Mouse (Mus musculus): ENCODE data around the gene Gucy1b1. TPM values are rescaled to one million over a fixed set of nuclear protein-coding genes. Genes with fewer than 3 reads are reported as not detected.

Gene Gucy1b1
- polyA plus RNA-seq (2016; fragmentation: Nextera tagmentation; extraction: Ambion mirVana): 3.2 and 3.5 TPM in 2 replicates

- Histone ChIP-seq H3K9me3 (no peaks in the 10 kb centered on the region), H3K4me1 (peaks cover 15% of the 10 kb centered on the region), H3K27ac (replicated peaks) (peak within 1 kb of the TSS; percentile 67), H3K4me3 (peak within 1 kb of the TSS; percentile 64), H3K36me3 (replicated peaks) (no peaks in the 10 kb centered on the region), H3K27me3 (replicated peaks; ENCODE audit: low read depth, poor library complexity, severe bottlenecking) (peaks cover 30% of the 10 kb centered on the region)
- WGBS: 2% methylated on average over 25 of the region's 25 CpGs
- DNase-seq (ENCODE audit: low spot score): peak; percentile 78
These were observed at the start of gene Gucy1b1 for GRCm38 (mm10) chr3:82074201-82074851. TSS of gene Gucy1b1 (minus strand) at chr3:82074689.

GRCm38 (mm10) chr3:82118916-82119315 is 44.4 kb upstream of the Gucy1b1 start:
- Histone ChIP-seq H3K27ac (replicated peaks) (no peak overlapping the region), H3K9me3 (no peaks in the 10 kb centered on the region), H3K27me3 (replicated peaks; ENCODE audit: low read depth, poor library complexity, severe bottlenecking) (no peaks in the 10 kb centered on the region), H3K4me3 (no peak overlapping the region), H3K4me1 (no peaks in the 10 kb centered on the region), H3K36me3 (replicated peaks) (no peaks in the 10 kb centered on the region)
- 83% methylated on average over 1 of the region's 1 CpGs for WGBS
- DNase-seq (ENCODE audit: low spot score): no peak

- 81% methylated on average over 2 of the region's 2 CpGs for WGBS
- DNase-seq (ENCODE audit: low spot score): no peak
- H3K9me3 ChIP-seq: no peaks in the 10 kb centered on the region
These were observed 38.0 kb upstream of the Gucy1b1 start for GRCm38 (mm10) chr3:82112439-82112838.

GRCm38 (mm10) chr3:82111986-82112385 is 37.5 kb upstream of the Gucy1b1 start:
- DNase-seq (ENCODE audit: low spot score): no peak
- Histone ChIP-seq H3K9me3 (no peaks in the 10 kb centered on the region), H3K4me1 (no peaks in the 10 kb centered on the region), H3K4me3 (no peak overlapping the region), H3K27ac (replicated peaks) (no peak overlapping the region), H3K27me3 (replicated peaks; ENCODE audit: low read depth, poor library complexity, severe bottlenecking) (no peaks in the 10 kb centered on the region), H3K36me3 (replicated peaks) (no peaks in the 10 kb centered on the region)
- WGBS: 82% methylated on average over 3 of the region's 3 CpGs

More at GRCm38 (mm10) chr3:82112439-82112838, 38.0 kb upstream of the Gucy1b1 start:
- H3K27ac ChIP-seq (replicated peaks): no peak overlapping the region
- no peak overlapping the region for H3K4me3 ChIP-seq
- no peaks in the 10 kb centered on the region for H3K36me3 ChIP-seq (replicated peaks)
- no peaks in the 10 kb centered on the region for H3K27me3 ChIP-seq (replicated peaks; ENCODE audit: low read depth, poor library complexity, severe bottlenecking)
- H3K4me1 ChIP-seq: no peaks in the 10 kb centered on the region

GRCm38 (mm10) chr3:82108951-82109350 is 34.5 kb upstream of the Gucy1b1 start:
- Histone ChIP-seq H3K9me3 (no peaks in the 10 kb centered on the region), H3K36me3 (replicated peaks) (no peaks in the 10 kb centered on the region), H3K27ac (replicated peaks) (no peak overlapping the region), H3K4me3 (no peak overlapping the region), H3K4me1 (no peaks in the 10 kb centered on the region), H3K27me3 (replicated peaks; ENCODE audit: low read depth, poor library complexity, severe bottlenecking) (no peaks in the 10 kb centered on the region)
- DNase-seq (ENCODE audit: low spot score): no peak
- 92% methylated on average over 15 of the region's 15 CpGs for WGBS

- WGBS: 78% methylated on average over 6 of the region's 6 CpGs
- no peak overlapping the region for H3K4me3 ChIP-seq
- H3K27ac ChIP-seq (replicated peaks): no peak overlapping the region
- H3K4me1 ChIP-seq: no peaks in the 10 kb centered on the region
- no peak for DNase-seq (ENCODE audit: low spot score)
- no peaks in the 10 kb centered on the region for H3K36me3 ChIP-seq (replicated peaks)
- H3K27me3 ChIP-seq (replicated peaks; ENCODE audit: low read depth, poor library complexity, severe bottlenecking): no peaks in the 10 kb centered on the region
- H3K9me3 ChIP-seq: no peaks in the 10 kb centered on the region
These were observed 29.7 kb upstream of the Gucy1b1 start for GRCm38 (mm10) chr3:82104229-82104628.

GRCm38 (mm10) chr3:82099127-82099526 is 24.6 kb upstream of the Gucy1b1 start:
- no peaks in the 10 kb centered on the region for H3K9me3 ChIP-seq
- H3K27me3 ChIP-seq (replicated peaks; ENCODE audit: low read depth, poor library complexity, severe bottlenecking): no peaks in the 10 kb centered on the region
- no peak overlapping the region for H3K4me3 ChIP-seq
- 85% methylated on average over 6 of the region's 6 CpGs for WGBS
- H3K4me1 ChIP-seq: no peaks in the 10 kb centered on the region
- no peaks in the 10 kb centered on the region for H3K36me3 ChIP-seq (replicated peaks)
- no peak overlapping the region for H3K27ac ChIP-seq (replicated peaks)
- DNase-seq (ENCODE audit: low spot score): no peak

- no peaks in the 10 kb centered on the region for H3K9me3 ChIP-seq
- H3K36me3 ChIP-seq (replicated peaks): no peaks in the 10 kb centered on the region
- H3K27ac ChIP-seq (replicated peaks): no peak overlapping the region
- 65% methylated on average over 2 of the region's 2 CpGs for WGBS
- H3K27me3 ChIP-seq (replicated peaks; ENCODE audit: low read depth, poor library complexity, severe bottlenecking): no peaks in the 10 kb centered on the region
- DNase-seq (ENCODE audit: low spot score): no peak
- H3K4me1 ChIP-seq: no peaks in the 10 kb centered on the region
- no peak overlapping the region for H3K4me3 ChIP-seq
These were observed 22.3 kb upstream of the Gucy1b1 start for GRCm38 (mm10) chr3:82096801-82097200.

- Histone ChIP-seq H3K4me3 (peak overlapping the region; percentile 64), H3K36me3 (replicated peaks) (no peaks in the 10 kb centered on the region), H3K27me3 (replicated peaks; ENCODE audit: low read depth, poor library complexity, severe bottlenecking) (peaks cover 30% of the 10 kb centered on the region), H3K27ac (replicated peaks) (peak overlapping the region; percentile 67; the same call in 1 of the 2 replicates), H3K9me3 (no peaks in the 10 kb centered on the region), H3K4me1 (peaks cover 15% of the 10 kb centered on the region)
- under 1% methylated on average over 34 of the region's 34 CpGs for WGBS
- peak; percentile 61 for DNase-seq (ENCODE audit: low spot score)
These were observed 728 bp downstream of the Gucy1b1 start for GRCm38 (mm10) chr3:82073741-82074181.

- peaks cover 5% of the 10 kb centered on the region; the same call in 1 of the 2 replicates for H3K4me1 ChIP-seq
- WGBS: 81% methylated on average over 5 of the region's 5 CpGs
- H3K9me3 ChIP-seq: no peaks in the 10 kb centered on the region
- peaks cover 6% of the 10 kb centered on the region for H3K27me3 ChIP-seq (replicated peaks; ENCODE audit: low read depth, poor library complexity, severe bottlenecking)
- no peak overlapping the region for H3K4me3 ChIP-seq
- H3K36me3 ChIP-seq (replicated peaks): no peaks in the 10 kb centered on the region
- no peak for DNase-seq (ENCODE audit: low spot score)
- no peak overlapping the region for H3K27ac ChIP-seq (replicated peaks)
These were observed 6.7 kb downstream of the Gucy1b1 start for GRCm38 (mm10) chr3:82067830-82068229.

- Histone ChIP-seq H3K9me3 (no peaks in the 10 kb centered on the region), H3K27ac (replicated peaks) (no peak overlapping the region), H3K27me3 (replicated peaks; ENCODE audit: low read depth, poor library complexity, severe bottlenecking) (no peaks in the 10 kb centered on the region), H3K36me3 (replicated peaks) (no peaks in the 10 kb centered on the region), H3K4me1 (peaks cover 5% of the 10 kb centered on the region; the same call in 1 of the 2 replicates), H3K4me3 (no peak overlapping the region)
- no peak for DNase-seq (ENCODE audit: low spot score)
- 46% methylated on average over 9 of the region's 9 CpGs for WGBS
These were observed 12.9 kb downstream of the Gucy1b1 start for GRCm38 (mm10) chr3:82061402-82062180.

- no peak overlapping the region for H3K27ac ChIP-seq (replicated peaks)
- H3K4me3 ChIP-seq: no peak overlapping the region
- 68% methylated on average over 5 of the region's 5 CpGs for WGBS
These were observed 17.3 kb downstream of the Gucy1b1 start for GRCm38 (mm10) chr3:82057201-82057600.

More at GRCm38 (mm10) chr3:82057201-82057600, 17.3 kb downstream of the Gucy1b1 start:
- Histone ChIP-seq H3K4me1 (peaks cover 12% of the 10 kb centered on the region), H3K36me3 (replicated peaks) (no peaks in the 10 kb centered on the region), H3K27me3 (replicated peaks; ENCODE audit: low read depth, poor library complexity, severe bottlenecking) (no peaks in the 10 kb centered on the region), H3K9me3 (no peaks in the 10 kb centered on the region)
- DNase-seq (ENCODE audit: low spot score): no peak

Data from embryonic facial prominence, embryonic 10.5 days (tissue).